Mouse (Mus musculus): ENCODE data around the gene Ttll1. TPM values are rescaled to one million over a fixed set of nuclear protein-coding genes. Genes with fewer than 3 reads are reported as not detected.

Ttll1 gene
- total and polyA plus RNA-seq, 3 experiments, result 2.5 to 9.9 (median 4.9) TPM

DNA sequence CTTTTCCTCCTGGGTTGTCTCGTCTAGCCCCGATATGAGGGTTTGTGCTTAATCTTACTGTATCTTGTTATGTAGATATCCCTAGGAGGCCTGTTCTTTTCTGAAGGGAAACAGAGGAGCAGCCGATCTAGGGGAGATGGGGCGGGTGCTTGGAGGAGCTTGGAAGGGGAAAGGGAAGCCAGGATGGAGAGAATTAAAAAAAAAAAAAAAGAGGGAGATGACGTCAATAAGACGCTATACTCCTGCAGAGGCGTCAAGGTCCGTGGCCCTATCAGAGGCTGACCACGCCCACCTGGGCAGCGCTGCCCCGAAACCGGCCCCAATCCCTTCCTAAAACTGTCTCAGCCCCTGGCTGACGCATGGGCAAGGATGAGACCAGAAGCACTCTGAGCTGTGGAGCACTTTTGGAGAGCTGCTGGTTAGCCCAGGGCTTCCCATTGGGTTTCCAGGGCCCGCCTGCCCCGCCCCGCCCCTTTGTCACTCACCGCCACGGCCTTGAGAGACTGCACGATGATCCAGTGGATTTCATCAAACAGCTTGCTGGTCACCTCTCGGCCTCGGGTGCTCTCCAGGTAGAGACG, 14.8 kb downstream of the Ttll1 start:
- H3K79me2 ChIP-seq (replicated peaks; ENCODE audit: control insufficient read depth, extremely low read depth, insufficient read depth, poor library complexity, severe bottlenecking), result no peaks in the 10 kb centered on the region
- H3K4me1 ChIP-seq (ENCODE audit: control insufficient read depth in 1 of 2, insufficient read depth in 2 of 2), result peaks cover 0 to 17% of the 10 kb centered on the region in 2 experiments; a peak in 1 of 4 replicates
- DNase-seq (ENCODE audit: extremely low read depth), result no peak
- no peak overlapping the region for H3K27ac ChIP-seq (ENCODE audit: insufficient read depth, low read depth)
- H3K4me2 ChIP-seq (ENCODE audit: insufficient read depth, low read depth, poor library complexity, severe bottlenecking), result no peak overlapping the region
- dilution Hi-C loops (cut with MboI; ENCODE audit: extremely low pct_ligation_motif_present, extremely low pct_unique_long_range_greater_than_20kb, low sequenced_read_pairs) (no loop called here), in situ Hi-C loops (cut with MboI; ENCODE audit: low pct_ligation_motif_present, low pct_unique_long_range_greater_than_20kb, low sequenced_read_pairs) (no loop called here)
- H3K9ac ChIP-seq (ENCODE audit: insufficient read depth, low read depth), result no peak overlapping the region
- no peaks in the 10 kb centered on the region for H3K27me3 ChIP-seq (replicated peaks)
- peaks cover 3% of the 10 kb centered on the region for H3K9me3 ChIP-seq (replicated peaks; ENCODE audit: low read length)
- no peak overlapping the region for H3K4me3 ChIP-seq (replicated peaks in 1 of 3; ENCODE audit: low read depth in 2 of 3, low read length in 2 of 3, poor library complexity in 1 of 3)
- TF ChIP-seq USF1 (IDR thresholded peaks at IDR 0.05; ENCODE audit: low read depth, low read length) (no peak), TCF12 (IDR thresholded peaks at IDR 0.05; ENCODE audit: low read depth, low read length) (no peak), CTCF (conservative IDR thresholded peaks at IDR 0.05 in 1 of 2, IDR thresholded peaks at IDR 0.05 in 1 of 2; ENCODE audit: low read depth in 2 of 2, low read length in 2 of 2) (no peak), MAX (IDR thresholded peaks at IDR 0.05; ENCODE audit: low read length) (no peak), JUN (IDR thresholded peaks at IDR 0.05; ENCODE audit: insufficient read depth, low read depth, low read length) (no peak), E2F4 (IDR thresholded peaks at IDR 0.05; ENCODE audit: insufficient replicate concordance, low read depth, low read length) (no peak), MAFK (IDR thresholded peaks at IDR 0.05; ENCODE audit: insufficient replicate concordance, low read length) (no peak), ETS1 (conservative IDR thresholded peaks at IDR 0.05; ENCODE audit: low read depth, low read length) (no peak), NELFE (IDR thresholded peaks at IDR 0.05; ENCODE audit: low read depth, low read length) (no peak), MEF2A (IDR thresholded peaks at IDR 0.05; ENCODE audit: borderline replicate concordance, low read depth, low read length) (no peak), NRF1 (IDR thresholded peaks at IDR 0.05; ENCODE audit: low read depth, low read length) (no peak), ZC3H11A (IDR thresholded peaks at IDR 0.05; ENCODE audit: low read depth, low read length) (no peak), USF2 (conservative IDR thresholded peaks at IDR 0.05; ENCODE audit: low read depth, low read length) (no peak), UBTF (IDR thresholded peaks at IDR 0.05; ENCODE audit: low read depth, low read length) (no peak), ZMIZ1 (IDR thresholded peaks at IDR 0.05; ENCODE audit: low read depth, low read length) (no peak), CHD1 (IDR thresholded peaks at IDR 0.05; ENCODE audit: low read depth, low read length) (no peak), JUND (conservative IDR thresholded peaks at IDR 0.05; ENCODE audit: low read depth, low read length) (no peak)
- peaks cover 22 to 79% of the 10 kb centered on the region in 2 experiments for H3K36me3 ChIP-seq (replicated peaks in 1 of 2; ENCODE audit: control insufficient read depth in 1 of 2, insufficient read depth in 1 of 2, low read length in 1 of 2)

DNA sequence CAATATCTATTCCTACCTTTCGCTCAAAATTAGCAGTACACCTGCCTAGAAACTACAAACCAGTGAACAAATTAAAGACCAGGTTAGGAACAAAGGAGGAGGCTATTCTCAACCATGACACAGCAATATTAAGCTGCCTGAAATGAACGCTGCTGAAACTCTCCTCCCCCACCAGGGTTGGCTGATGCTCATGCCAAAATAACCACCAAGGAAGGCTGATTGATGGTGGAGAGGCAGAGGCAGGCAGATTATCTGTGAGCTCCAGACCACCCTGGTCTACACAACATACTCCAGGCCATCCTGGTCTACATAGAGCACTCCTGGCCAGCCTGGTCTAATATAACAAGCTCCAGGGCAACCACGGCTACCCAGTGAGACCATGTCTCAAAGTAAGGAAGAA, 15.5 kb downstream of the Ttll1 start:
- no peaks in the 10 kb centered on the region for H3K27me3 ChIP-seq (replicated peaks)
- TF ChIP-seq NELFE (IDR thresholded peaks at IDR 0.05; ENCODE audit: low read depth, low read length) (no peak), MAX (IDR thresholded peaks at IDR 0.05; ENCODE audit: low read length) (no peak), ZC3H11A (IDR thresholded peaks at IDR 0.05; ENCODE audit: low read depth, low read length) (no peak), CHD1 (IDR thresholded peaks at IDR 0.05; ENCODE audit: low read depth, low read length) (no peak), UBTF (IDR thresholded peaks at IDR 0.05; ENCODE audit: low read depth, low read length) (no peak), MYC (IDR thresholded peaks at IDR 0.05; ENCODE audit: low read depth, low read length) (no peak), MEF2A (IDR thresholded peaks at IDR 0.05; ENCODE audit: borderline replicate concordance, low read depth, low read length) (no peak), USF2 (conservative IDR thresholded peaks at IDR 0.05; ENCODE audit: low read depth, low read length) (no peak), IRF4 (IDR thresholded peaks at IDR 0.05; ENCODE audit: low read depth, low read length) (no peak), HCFC1 (IDR thresholded peaks at IDR 0.05; ENCODE audit: low read depth, low read length) (no peak), MAFK (IDR thresholded peaks at IDR 0.05; ENCODE audit: insufficient replicate concordance, low read length) (no peak)
- H3K9me3 ChIP-seq (replicated peaks; ENCODE audit: low read length), result peaks cover 2% of the 10 kb centered on the region
- H3K9ac ChIP-seq (ENCODE audit: insufficient read depth, low read depth), result no peak overlapping the region
- H3K79me2 ChIP-seq (replicated peaks; ENCODE audit: control insufficient read depth, extremely low read depth, insufficient read depth, poor library complexity, severe bottlenecking), result no peaks in the 10 kb centered on the region
- no peak overlapping the region for H3K27ac ChIP-seq (ENCODE audit: insufficient read depth, low read depth)
- in situ Hi-C loops (cut with MboI; ENCODE audit: low pct_ligation_motif_present, low pct_unique_long_range_greater_than_20kb, low sequenced_read_pairs) (no loop called here), dilution Hi-C loops (cut with MboI; ENCODE audit: extremely low pct_ligation_motif_present, extremely low pct_unique_long_range_greater_than_20kb, low sequenced_read_pairs) (no loop called here)
- H3K36me3 ChIP-seq (replicated peaks in 1 of 2; ENCODE audit: control insufficient read depth in 1 of 2, insufficient read depth in 1 of 2, low read length in 1 of 2), result peaks cover 23 to 79% of the 10 kb centered on the region in 2 experiments
- no peak overlapping the region for H3K4me2 ChIP-seq (ENCODE audit: insufficient read depth, low read depth, poor library complexity, severe bottlenecking)
- DNase-seq (ENCODE audit: extremely low read depth), result no peak
- peaks cover 0 to 17% of the 10 kb centered on the region in 2 experiments; a peak in 1 of 4 replicates for H3K4me1 ChIP-seq (ENCODE audit: control insufficient read depth in 1 of 2, insufficient read depth in 2 of 2)
- H3K4me3 ChIP-seq (replicated peaks in 1 of 3; ENCODE audit: low read depth in 2 of 3, low read length in 2 of 3, poor library complexity in 1 of 3), result no peak overlapping the region
